Mouse (Mus musculus) small intestine, adult 2 months (tissue): ENCODE measurements at regions not wholly inside any gene's neighbourhood (a gene's known extent, or its start where the extent isn't known, plus 50 kb on each side); places are given as distances from the start of the nearest gene placed in this dataset.

Experiments used
- H3K27ac ChIP-seq: fragments of 200-500 bp; 2 replicates; pipeline ENCODE4 v1.5.1; 2012; ENCODE audit warnings: low read depth, low read length, control low read depth, inconsistent platforms; ENCODE audit not compliant: insufficient read depth
- H3K27me3 ChIP-seq: fragments of 200-500 bp; 2 replicates; pipeline ENCODE4 v1.6.1; 2012; ENCODE audit warnings: mild to moderate bottlenecking, moderate library complexity, low read length, inconsistent platforms; ENCODE audit not compliant: control insufficient read depth, insufficient read depth
- H3K36me3 ChIP-seq: fragments of 200-500 bp; 2 replicates; pipeline ENCODE4 v1.6.1; 2012; ENCODE audit warnings: mild to moderate bottlenecking, low read length, control low read depth, inconsistent platforms; ENCODE audit not compliant: control insufficient read depth, insufficient read depth
- H3K4me1 ChIP-seq: fragments of 200-500 bp; 2 replicates; pipeline ENCODE4 v1.6.1; 2012; ENCODE audit warnings: low read length, inconsistent platforms, mixed read lengths; ENCODE audit not compliant: control insufficient read depth, insufficient read depth, insufficient read length
- H3K4me3 ChIP-seq: fragments of 200-500 bp; 2 replicates; pipeline ENCODE4 v1.5.1; 2012; ENCODE audit warnings: low read depth, mild to moderate bottlenecking, control low read depth, inconsistent platforms, low read length, moderate library complexity
- CTCF ChIP-seq: fragments of 200-500 bp; IDR thresholded peaks from 2 replicates; pipeline ENCODE4 v1.5.1; 2012; ENCODE audit warnings: low read depth, mild to moderate bottlenecking, control low read depth, inconsistent platforms, low read length, moderate library complexity, mixed read lengths; ENCODE audit not compliant: insufficient replicate concordance, insufficient read length; ENCODE audit errors: extremely low read depth
- POLR2A ChIP-seq: fragments of 200-500 bp; IDR thresholded peaks from 2 replicates; pipeline ENCODE4 v1.6.1; 2012; ENCODE audit warnings: low read depth, mild to moderate bottlenecking, control low read depth, inconsistent platforms, low read length, moderate library complexity
- WGBS: fragments of 180-500 bp; shearing (Covaris S2); methylation state at CpG from one replicate; pipeline ENCODE4 v1.1.7; 2018; 5-methylcytosine and 5-hydroxymethylcytosine counted together

DNA sequence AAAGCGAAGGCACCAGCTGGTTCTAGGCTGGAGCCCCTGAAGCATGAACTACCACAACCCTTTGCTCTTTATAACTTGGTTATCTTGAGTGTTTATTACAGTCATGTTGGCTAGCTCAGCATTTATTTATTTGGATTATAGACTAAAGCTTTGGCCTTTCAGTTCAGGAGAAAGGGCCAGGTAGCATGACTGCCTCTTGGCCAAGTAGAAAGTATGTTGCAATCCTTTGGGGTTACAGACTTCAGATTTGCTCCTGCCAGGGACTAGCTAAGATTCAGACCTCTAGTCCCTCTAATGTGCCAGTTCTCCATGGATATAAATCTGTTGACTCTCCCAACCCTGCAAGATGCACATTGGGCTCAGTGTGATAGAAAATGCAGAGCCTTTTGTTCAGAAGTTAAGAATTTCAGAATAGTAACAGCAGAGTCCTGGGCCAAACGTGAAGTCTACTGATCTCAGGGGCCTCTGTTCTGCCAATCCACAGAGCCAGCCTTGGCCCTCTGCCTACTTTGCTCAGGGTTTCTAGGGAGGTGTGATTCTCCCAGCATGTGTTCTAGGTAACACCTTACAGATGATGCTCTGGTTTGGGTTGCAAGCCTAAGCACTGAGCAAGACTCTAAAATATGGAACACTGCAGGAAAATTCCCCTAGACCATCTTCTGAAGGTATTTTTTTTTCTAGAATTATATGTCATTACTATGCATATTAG is 218.2 kb downstream of the Eipr1 start:
- H3K4me1 ChIP-seq, result no peaks in the 10 kb centered on the region
- H3K36me3 ChIP-seq, result no peaks in the 10 kb centered on the region
- H3K27me3 ChIP-seq, result no peaks in the 10 kb centered on the region
- 71% methylated on average over 2 of the region's 2 CpGs for WGBS
- H3K4me3 ChIP-seq, result no peak overlapping the region
- no peak overlapping the region for H3K27ac ChIP-seq
- TF ChIP-seq POLR2A, result no peak
- no peak for TF ChIP-seq CTCF

DNA sequence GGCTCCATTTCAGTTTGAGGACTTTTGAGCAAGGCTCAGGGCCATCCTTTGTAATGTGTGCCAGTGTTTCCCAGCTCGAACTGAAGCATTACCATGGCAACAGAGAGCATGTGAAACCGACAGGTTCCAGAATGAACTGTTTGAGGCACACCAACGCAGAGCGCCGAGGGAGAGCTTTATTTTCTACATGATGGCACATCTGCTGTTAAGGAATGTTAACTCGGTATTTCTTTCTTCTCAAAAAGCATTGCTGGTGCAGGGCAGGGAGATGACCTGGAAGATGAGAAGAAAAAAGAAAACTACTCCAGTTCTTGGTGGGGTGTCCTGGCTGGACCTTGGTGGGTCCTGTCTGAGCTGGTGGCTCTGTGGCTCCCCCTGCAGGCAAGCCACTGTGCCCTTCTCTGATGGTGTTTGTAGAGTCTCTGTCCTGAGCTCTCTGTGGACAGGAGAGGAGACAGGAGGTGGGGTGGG is 223.0 kb downstream of the Eipr1 start:
- no peak overlapping the region for H3K4me3 ChIP-seq
- H3K36me3 ChIP-seq, result no peaks in the 10 kb centered on the region
- TF ChIP-seq CTCF, result 0 out of 2 replicates have a peak, but pooled peaks have one; percentile 9
- TF ChIP-seq POLR2A, result no peak
- no peaks in the 10 kb centered on the region for H3K27me3 ChIP-seq
- 74% methylated on average over 6 of the region's 6 CpGs for WGBS
- no peaks in the 10 kb centered on the region for H3K4me1 ChIP-seq
- no peak overlapping the region for H3K27ac ChIP-seq

GRCm38 (mm10) chr12:28975249-28975648 is 223.6 kb downstream of the Eipr1 start:
- 89% methylated on average over 5 of the region's 5 CpGs for WGBS
- no peaks in the 10 kb centered on the region for H3K27me3 ChIP-seq
- TF ChIP-seq POLR2A (no peak), CTCF (no peak)

DNA sequence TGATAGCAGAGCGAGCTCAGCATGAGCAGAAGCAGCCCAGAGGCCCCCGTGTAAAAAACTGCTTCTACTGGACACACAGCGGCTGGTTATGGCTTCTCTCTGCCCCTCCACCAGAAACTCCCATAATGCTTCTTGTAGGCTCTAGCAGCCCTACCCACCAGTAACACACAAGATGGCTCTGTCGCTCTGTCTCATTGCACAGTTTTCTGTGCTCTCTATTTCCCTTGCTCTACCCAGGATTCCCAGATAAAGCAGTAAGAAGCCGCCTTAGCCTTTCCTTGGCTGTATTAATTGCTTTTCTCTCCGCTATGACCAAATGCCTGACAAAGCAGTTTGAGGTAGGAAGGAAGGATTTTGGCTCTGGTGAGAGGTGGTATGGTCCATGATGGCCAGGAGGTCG is 228.1 kb downstream of the Eipr1 start:
- H3K27me3 ChIP-seq, result no peaks in the 10 kb centered on the region
- H3K36me3 ChIP-seq, result no peaks in the 10 kb centered on the region
- no peak overlapping the region for H3K4me3 ChIP-seq
- no peak overlapping the region for H3K27ac ChIP-seq
- WGBS, result 73% methylated on average over 7 of the region's 7 CpGs
- TF ChIP-seq POLR2A, result no peak
- no peak for TF ChIP-seq CTCF
- H3K4me1 ChIP-seq, result no peaks in the 10 kb centered on the region

More at GRCm38 (mm10) chr12:28975249-28975648, 223.6 kb downstream of the Eipr1 start:
- H3K4me1 ChIP-seq, result no peaks in the 10 kb centered on the region
- H3K36me3 ChIP-seq, result no peaks in the 10 kb centered on the region
- no peak overlapping the region for H3K27ac ChIP-seq
- H3K4me3 ChIP-seq, result no peak overlapping the region

- H3K27me3 ChIP-seq, result no peaks in the 10 kb centered on the region
- no peak overlapping the region for H3K4me3 ChIP-seq
- no peak for TF ChIP-seq CTCF
- no peak for TF ChIP-seq POLR2A
- H3K36me3 ChIP-seq, result no peaks in the 10 kb centered on the region
- WGBS, result 40% methylated on average over 7 of the region's 7 CpGs
- no peak overlapping the region for H3K27ac ChIP-seq
- no peaks in the 10 kb centered on the region for H3K4me1 ChIP-seq
Measured at GRCm38 (mm10) chr12:28986214-28986613, 234.6 kb downstream of the Eipr1 start.

DNA sequence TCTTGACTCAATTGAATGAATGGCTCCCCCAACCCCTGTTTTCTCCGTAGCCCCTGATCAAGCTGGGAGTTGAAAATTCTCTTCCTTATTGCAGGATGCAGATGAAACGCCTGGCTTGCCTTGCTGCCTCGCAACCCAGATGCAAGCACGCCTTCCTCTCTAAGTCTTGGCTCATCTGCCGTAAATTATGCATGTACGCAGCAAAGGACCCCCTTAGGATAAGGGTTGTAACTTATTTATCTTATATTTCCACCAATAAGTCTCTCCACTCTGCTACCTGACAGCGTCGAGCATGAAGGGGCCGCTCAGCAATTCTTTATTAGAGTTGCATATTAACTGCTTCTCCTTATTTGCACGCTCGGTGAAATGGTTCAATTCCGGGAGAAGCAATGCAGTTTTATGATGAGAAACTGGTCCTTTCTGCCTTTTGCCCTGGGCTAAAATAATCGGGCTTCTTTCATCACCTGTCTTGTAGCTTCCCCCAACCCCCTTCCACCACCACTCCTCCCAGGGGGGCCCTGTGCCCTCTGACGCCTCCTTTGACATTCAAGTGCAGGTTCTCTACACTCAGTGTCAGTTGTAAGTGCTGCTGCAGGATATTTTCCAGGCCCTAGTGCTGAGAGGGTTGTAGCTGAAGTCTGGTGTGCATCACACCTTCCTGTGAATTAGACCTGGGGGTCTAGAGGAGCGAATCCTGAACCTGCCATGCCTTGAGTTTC is 246.0 kb downstream of the Eipr1 start:
- no peak overlapping the region for H3K4me3 ChIP-seq
- H3K27me3 ChIP-seq, result no peaks in the 10 kb centered on the region
- H3K4me1 ChIP-seq, result no peaks in the 10 kb centered on the region
- TF ChIP-seq CTCF (no peak), POLR2A (no peak)
- H3K27ac ChIP-seq, result no peak overlapping the region
- H3K36me3 ChIP-seq, result no peaks in the 10 kb centered on the region
- 50% methylated on average over 15 of the region's 15 CpGs for WGBS

DNA sequence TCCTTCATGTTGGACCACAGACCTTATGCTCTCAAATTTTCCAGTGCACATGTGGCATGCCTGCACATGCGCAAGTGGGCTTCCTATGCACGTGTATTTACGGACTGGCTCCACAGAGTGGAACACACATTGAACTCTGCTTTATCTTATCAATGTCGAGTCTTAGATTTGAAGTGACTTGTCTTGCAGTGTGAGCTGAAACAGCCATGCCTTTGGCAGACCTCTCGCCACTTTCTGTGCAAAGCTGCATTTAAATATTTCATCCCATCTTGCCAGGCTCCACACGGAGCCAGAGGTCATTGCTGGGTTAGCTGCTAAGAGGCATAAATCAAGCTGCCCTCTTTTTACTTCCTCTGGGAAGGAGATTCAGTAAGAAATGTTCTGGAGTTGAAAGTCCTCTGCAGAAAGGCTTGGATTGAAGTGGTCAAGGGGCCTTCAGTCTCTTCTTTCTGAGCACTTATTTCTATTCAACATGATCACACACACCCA is 248.4 kb downstream of the Eipr1 start:
- Histone ChIP-seq H3K27me3 (no peaks in the 10 kb centered on the region), H3K27ac (no peak overlapping the region), H3K36me3 (no peaks in the 10 kb centered on the region), H3K4me3 (no peak overlapping the region), H3K4me1 (no peaks in the 10 kb centered on the region)
- TF ChIP-seq CTCF, result no peak
- TF ChIP-seq POLR2A, result no peak
- WGBS, result 33% methylated on average over 6 of the region's 6 CpGs
